Mouse (Mus musculus) embryonic fibroblast, embryonic 13.5 days (primary cell): ENCODE measurements around the gene Slc2a10.

Source experiments
- CTCF ChIP-seq: IDR thresholded peaks from 2 replicates; pipeline ENCODE4 v1.5.1; 2011; ENCODE audit warnings: mild to moderate bottlenecking, control low read depth, low read length, moderate library complexity, borderline replicate concordance; ENCODE audit not compliant: insufficient read depth
- POLR2A ChIP-seq: IDR thresholded peaks from 2 replicates; pipeline ENCODE4 v1.6.1; 2011; ENCODE audit warnings: low read depth, mild to moderate bottlenecking, control low read depth, low read length, moderate library complexity

- no peak for TF ChIP-seq CTCF
- TF ChIP-seq POLR2A: no peak
These were observed 17.2 kb upstream of the Slc2a10 start for GRCm38 (mm10) chr2:165486401-165486800.
